8 mouse cellular contexts compared by ENCODE assay signal in the genomic region with DNA sequence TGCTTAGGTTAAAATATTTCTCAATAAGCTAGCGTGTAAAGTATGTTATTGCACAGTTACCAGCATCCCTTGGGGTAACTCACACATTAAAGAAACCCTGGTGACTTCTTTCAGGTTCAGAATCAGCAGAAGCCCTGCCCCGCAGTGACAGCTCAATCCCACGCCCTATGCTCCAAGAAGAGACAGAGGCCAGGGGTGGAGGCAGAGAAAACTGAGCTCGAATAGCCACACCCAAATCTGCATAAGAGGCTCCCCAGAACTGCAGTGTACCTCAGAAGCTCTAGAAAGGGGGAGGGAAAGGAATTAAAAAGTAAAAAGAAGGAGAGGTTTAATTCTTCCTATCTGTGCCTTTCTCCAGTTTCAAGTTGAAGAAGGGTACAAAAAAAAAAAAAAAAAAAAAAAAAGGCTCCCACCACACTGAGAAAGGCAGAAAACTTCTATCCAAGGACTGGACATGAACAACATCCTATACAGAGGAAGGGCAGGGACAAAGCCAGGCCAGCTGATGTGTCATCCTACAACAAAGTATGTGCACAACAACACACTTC.
DNase-seq lines count a peak whose midpoint lies in the region; ATAC-seq and TF ChIP-seq lines count a peak whose summit lies in the region.

No protein-coding gene starts in this region.

- no peaks in the 10 kb centered on the region for H3K36me3 ChIP-seq in hindbrain, embryonic 11.5 days (ENCODE audit: control insufficient read depth, insufficient read depth, low read length)

- intact Hi-C loops in left cerebral cortex, adult 2 months (cut with DNase I) = loop anchor here (5.0 kb wide), 1 partner anchor 107 kb away; the partner anchor contains the start of gene Sptbn1
- intact Hi-C loops in left cerebral cortex, postnatal 10 days (cut with DNase I) = no loop called here
- intact Hi-C loops in left cerebral cortex, postnatal 25 days (cut with DNase I) = no loop called here

- TF ChIP-seq CTCF in left cerebral cortex, adult 2 months (IDR thresholded peaks at IDR 0.05) = no peak

- no peak overlapping the region for H3K4me2 ChIP-seq in hindbrain, embryonic 11.5 days (replicated peaks; ENCODE audit: low read depth, low read length)

- DNase-seq in left cerebral cortex, adult 2 months (ENCODE audit: extremely low spot score in 1 of 2, low spot score in 2 of 2) = no peak
- DNase-seq in left cerebral cortex, postnatal 10 days (ENCODE audit: extremely low spot score in 1 of 2, low spot score in 2 of 2) = no peak
- DNase-seq in hindbrain, embryonic 11.5 days (ENCODE audit: low spot score) = no peak
- DNase-seq in layer of hippocampus, adult 11-12 months (ENCODE audit: low spot score) = no peak
- no peak for DNase-seq in left cerebral cortex, postnatal 25 days (ENCODE audit: low spot score in 2 of 2)

- no peaks in the 10 kb centered on the region for H3K9me3 ChIP-seq in hindbrain, embryonic 11.5 days (ENCODE audit: control insufficient read depth, low read length)

- H3K4me1 ChIP-seq in brown adipose tissue, adult 24 weeks (ENCODE audit: control insufficient read depth, insufficient read depth, insufficient read length, low read length) = peaks cover 48% of the 10 kb centered on the region
- H3K4me1 ChIP-seq in hindbrain, embryonic 11.5 days (replicated peaks; ENCODE audit: control insufficient read depth, insufficient read depth, low read length) = no peaks in the 10 kb centered on the region

- no peak overlapping the region for H3K4me3 ChIP-seq in left cerebral cortex, adult 2 months
- H3K4me3 ChIP-seq in brown adipose tissue, adult 24 weeks (ENCODE audit: insufficient read depth, low read depth, low read length) = no peak overlapping the region
- H3K4me3 ChIP-seq in hindbrain, embryonic 11.5 days (ENCODE audit: low read depth, low read length) = no peak overlapping the region

- WGBS in hindbrain, embryonic 11.5 days = 76% methylated on average over 4 of the region's 4 CpGs

- H3K9ac ChIP-seq in hindbrain, embryonic 11.5 days (ENCODE audit: low read depth, low read length) = no peak overlapping the region

- H3K27me3 ChIP-seq in hindbrain, embryonic 11.5 days (ENCODE audit: control insufficient read depth, insufficient read depth, low read length) = no peaks in the 10 kb centered on the region

- peak overlapping the region; percentile 66; the same call in 1 of the 2 replicates for H3K27ac ChIP-seq in left cerebral cortex, adult 2 months
- H3K27ac ChIP-seq in brown adipose tissue, adult 24 weeks (replicated peaks; ENCODE audit: low read depth, low read length) = peak overlapping the region; percentile 91
- H3K27ac ChIP-seq in hindbrain, embryonic 11.5 days (ENCODE audit: low read depth, low read length) = peak overlapping the region; percentile 11; the same call in 1 of the 2 replicates

- no peak; the same call in 1 of the 2 replicates for ATAC-seq in hindbrain, embryonic 11.5 days (ENCODE audit: low FRiP score)
- ATAC-seq in megakaryocyte progenitor cell, adult 5-6 weeks (replicated peaks; ENCODE audit: poor library complexity) = peak; percentile 74
- ATAC-seq in inflammation-experienced regulatory T-cells, adult 6 months = no peak

Comparison
In these comparisons a context has a peak if more than half of its experiments do, and no peak if none do; other contexts are left out.
1. H3K27ac ChIP-seq: peak in every context shown above with its lines; median percentile 91 in brown adipose tissue, adult 24 weeks; 66 in left cerebral cortex, adult 2 months; 11 in hindbrain, embryonic 11.5 days.